Mouse (Mus musculus) layer of hippocampus, postnatal 10 days (tissue): Measurements from ENCODE around the gene Zkscan14. TPM values are rescaled to one million over a fixed set of nuclear protein-coding genes. Genes with fewer than 3 reads are reported as not detected.
"Not testable (repeated sequence)": the region's sequence is repeated elsewhere in the genome, so short reads cannot be mapped to it uniquely, and the experiment has no call there.

Experiments used
- DNase-seq, 2 experiments: peaks; one replicate each; pipeline ENCODE4 v3.0.0; 2021; ENCODE audit warnings: low spot score in 2 of 2
- long read RNA-seq: library from polyadenylated mRNA; stranded (forward); transcript quantifications from one replicate; pipeline ENCODE4 v2.0.0, GENCODE M21; 2023
- total RNA-seq, 2 experiments: library from RNA; stranded (reverse); gene quantifications; 2 replicates each; pipeline ENCODE4 v1.2.3; 2021

Gene Zkscan14
- total RNA-seq, result 1 to 10 TPM; 9.4 to 9.9 TPM
- long read RNA-seq, transcript Zkscan14-201 (3 exons, 1,967 nt), result major isoform, 5 of 6 reads
- long read RNA-seq, partial matches to known transcripts, result 0 of 6 reads
- long read RNA-seq, other reads (novel, unspliced or antisense), result 0 of 6 reads

- DNase-seq, result peak; percentile 59 to 69
These were observed at the start of gene Zkscan14 for GRCm38 (mm10) chr5:145201321-145201991. Gene Zkscan14, minus strand, starts transcription at chr5:145201868.

DNA sequence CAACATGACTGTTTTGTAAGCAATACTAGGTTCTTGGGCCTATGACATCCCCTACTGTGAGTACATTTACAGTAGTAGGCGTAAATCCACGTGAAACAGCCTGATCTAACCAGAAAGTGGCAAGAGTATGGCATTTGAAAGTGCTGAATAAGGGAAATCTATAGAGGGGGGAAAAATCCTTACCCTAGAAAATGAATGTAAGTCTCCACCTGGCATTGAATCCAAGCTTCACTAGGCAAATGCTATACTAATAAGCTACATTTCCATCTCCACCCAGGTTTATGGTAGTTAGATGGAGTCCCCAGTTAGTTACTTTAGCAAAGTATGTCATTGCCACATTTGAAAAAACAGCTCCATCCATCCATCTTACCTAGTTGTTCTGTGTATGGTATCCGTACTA lies 47.9 kb upstream of the Zkscan14 start:
- no peak for DNase-seq

DNA sequence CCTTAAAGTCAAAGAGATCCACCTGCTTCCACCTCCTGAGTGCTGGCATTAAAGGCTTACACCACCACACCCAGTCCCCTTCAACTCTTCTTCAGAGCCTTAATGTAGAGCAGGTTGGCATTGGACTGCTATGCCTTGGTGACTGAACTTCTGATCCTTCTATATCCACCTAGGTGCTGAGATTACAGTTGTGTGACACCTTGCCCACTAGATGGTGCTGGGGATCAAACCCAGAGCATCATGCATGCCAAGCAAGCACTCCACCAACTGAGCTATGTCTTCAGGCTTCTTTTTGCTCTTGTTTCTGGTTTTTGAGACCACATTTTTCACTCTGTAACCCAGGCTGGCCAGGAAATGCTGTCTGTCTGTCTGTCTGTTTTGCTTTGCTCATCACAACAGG lies 33.0 kb upstream of the Zkscan14 start:
- DNase-seq, result peak in 1 of 2 experiments; percentile 31

GRCm38 (mm10) chr5:145231893-145232411 lies 30.3 kb upstream of the Zkscan14 start:
- DNase-seq, result no peak

DNA sequence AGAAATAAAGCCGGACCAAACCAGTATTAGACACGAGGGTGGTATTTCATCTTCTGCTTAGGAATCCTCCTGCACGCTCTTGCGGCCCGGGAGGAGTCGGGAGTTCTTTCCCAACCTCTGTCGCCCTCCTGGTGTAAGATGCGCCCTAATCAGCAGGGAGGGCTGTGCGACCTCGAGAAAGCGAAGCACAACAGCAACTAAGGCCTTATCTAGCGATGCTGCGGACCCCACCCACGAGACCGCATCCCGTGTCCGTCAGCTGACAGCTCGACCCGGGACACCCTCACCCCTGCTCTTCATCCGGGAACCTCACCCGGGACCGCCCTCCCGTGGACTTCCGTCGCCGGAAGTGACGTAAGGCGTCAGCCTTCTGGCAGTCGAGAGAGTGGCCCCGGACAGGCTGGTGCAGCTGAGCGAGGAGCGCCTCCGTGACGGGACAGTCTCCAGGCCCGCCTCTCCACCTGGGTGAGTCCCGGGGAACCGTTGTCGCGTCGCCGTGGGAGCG lies 29.8 kb upstream of the Zkscan14 start, which contains the start of gene Zfp655:
Gene Zfp655 (plus strand): TSS at position 349 of the 505 bp plus-strand sequence.
- peak; percentile 97 to 98 for DNase-seq

DNA sequence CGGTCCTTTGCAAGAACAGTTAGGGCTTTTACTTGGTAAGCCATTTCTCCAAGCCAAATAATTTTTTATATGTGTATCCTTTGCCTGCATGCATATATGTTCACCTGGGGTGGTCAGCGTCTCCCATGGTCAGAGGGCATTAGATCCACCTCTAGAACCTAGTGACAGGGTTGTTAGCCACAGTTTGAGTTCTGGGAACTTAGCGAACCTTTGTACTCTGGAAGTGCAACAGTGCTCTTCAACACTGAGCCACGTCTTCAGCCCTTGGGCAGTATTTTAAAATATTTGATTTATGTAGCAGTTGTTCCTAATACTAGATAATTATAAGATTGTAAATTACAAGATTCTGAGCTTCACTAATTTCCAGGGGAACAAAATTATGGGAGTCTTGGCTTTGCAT lies 29.0 kb upstream of the Zkscan14 start:
- no peak for DNase-seq

GRCm38 (mm10) chr5:145229283-145229682 lies 27.6 kb upstream of the Zkscan14 start:
- DNase-seq, result not testable (repeated sequence)

GRCm38 (mm10) chr5:145226453-145226852 lies 24.8 kb upstream of the Zkscan14 start:
- no peak for DNase-seq

DNA sequence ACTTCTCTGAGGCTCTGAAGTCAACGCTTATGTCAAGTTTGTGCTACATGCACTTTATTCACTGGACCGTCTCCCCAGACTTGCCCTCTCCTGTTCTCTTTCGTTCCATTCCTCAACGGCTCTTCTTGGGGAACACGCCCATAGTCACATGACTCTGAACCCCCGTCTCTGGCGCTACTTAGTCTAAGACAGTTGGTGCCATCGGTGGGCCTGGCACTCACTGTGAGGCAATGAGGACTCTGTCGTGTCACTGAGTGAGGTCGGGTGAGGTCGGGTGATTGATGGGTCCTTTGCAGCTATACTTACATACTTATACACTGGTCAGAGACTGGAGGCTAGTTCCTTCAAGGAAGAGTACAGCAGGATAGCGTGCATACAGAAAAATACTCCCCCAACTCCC lies 21.7 kb upstream of the Zkscan14 start:
- no peak for DNase-seq

DNA sequence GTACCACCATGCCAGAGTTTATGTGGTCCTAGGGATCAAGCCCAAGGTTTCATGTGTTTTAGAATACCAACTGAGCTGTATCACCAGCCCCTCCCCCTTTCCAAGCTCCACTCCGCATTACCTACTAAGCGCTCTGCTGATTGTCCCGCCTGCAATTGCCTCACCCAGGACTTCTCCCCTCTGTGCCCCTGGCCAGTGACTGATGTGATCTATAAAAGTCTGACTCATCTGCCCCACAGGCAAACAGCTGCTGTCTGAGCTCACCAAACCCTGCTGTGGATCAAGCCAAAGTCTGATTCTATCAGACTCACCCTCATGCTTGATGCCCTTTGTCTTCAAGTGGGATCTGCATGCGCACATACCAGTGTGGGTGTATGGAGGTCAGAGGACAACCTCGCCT lies 21.2 kb upstream of the Zkscan14 start:
- DNase-seq, result no peak

DNA sequence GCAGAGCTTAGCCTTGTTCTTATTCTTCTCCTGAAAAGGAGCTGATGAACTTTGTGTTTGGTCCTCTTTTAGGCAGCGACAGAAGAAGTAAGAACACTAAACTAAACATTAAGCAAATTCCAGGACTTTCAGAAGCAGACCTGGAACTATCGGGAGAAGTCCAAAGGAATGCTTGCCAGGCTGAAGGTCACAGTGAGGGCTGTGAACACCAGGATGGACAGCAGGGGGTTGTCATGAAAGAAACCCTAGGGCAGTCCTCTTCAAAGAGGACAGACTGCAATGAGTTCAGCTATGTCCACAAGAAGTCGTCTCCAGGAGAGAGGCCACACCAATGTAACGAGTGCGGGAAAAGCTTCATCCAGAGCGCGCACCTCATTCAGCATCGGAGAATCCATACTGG lies 18.3 kb upstream of the Zkscan14 start:
- DNase-seq, result no peak

DNA sequence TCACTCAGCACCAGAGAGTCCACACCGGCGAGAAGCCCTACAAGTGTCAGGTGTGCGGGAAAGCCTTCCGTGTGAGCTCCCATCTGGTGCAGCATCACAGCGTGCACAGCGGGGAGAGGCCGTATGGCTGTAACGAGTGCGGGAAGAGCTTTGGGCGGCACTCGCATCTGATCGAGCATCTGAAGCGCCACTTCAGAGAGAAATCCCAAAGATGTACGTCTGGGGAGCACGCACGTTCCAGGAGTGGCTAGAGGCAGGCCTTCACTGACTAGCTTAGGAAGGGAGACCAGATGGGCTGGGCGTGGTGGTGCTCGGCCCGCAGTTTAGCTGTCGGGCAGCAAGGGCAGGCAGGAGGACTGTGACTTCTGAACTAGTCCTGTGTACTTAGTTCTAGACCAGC lies 17.0 kb upstream of the Zkscan14 start:
- DNase-seq, result no peak

GRCm38 (mm10) chr5:145218206-145218605 lies 16.5 kb upstream of the Zkscan14 start:
- no peak for DNase-seq

GRCm38 (mm10) chr5:145217746-145218145 lies 16.1 kb upstream of the Zkscan14 start:
- DNase-seq, result no peak

GRCm38 (mm10) chr5:145214679-145215078 lies 13.0 kb upstream of the Zkscan14 start:
- no peak for DNase-seq

- no peak for DNase-seq
These were observed 11.8 kb upstream of the Zkscan14 start for GRCm38 (mm10) chr5:145213505-145213904.

GRCm38 (mm10) chr5:145212216-145212615 lies 10.5 kb upstream of the Zkscan14 start:
- no peak for DNase-seq

- no peak for DNase-seq
These were observed 9.7 kb upstream of the Zkscan14 start for GRCm38 (mm10) chr5:145211340-145211739.

GRCm38 (mm10) chr5:145208391-145208790 lies 6.7 kb upstream of the Zkscan14 start:
- DNase-seq, result not testable (repeated sequence)

DNA sequence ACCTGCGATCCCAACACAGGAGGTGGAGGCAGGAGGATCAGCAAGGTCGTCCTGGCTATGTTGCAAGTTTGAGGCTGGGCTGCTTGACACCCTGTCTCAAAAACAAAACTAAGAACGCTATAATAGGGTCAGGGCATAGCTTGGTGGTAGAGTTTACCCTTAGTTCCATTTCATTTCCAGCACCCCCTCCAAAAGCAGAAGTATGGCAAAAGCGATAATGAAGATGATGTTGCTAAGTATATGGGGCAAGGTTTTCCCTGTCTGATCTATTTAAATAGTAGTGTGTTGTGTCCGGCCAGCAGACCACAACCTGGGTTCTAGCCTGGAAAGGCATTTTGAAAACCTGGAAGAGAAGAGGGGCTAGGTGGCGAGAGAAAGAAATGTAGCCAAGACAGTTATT lies 6.3 kb upstream of the Zkscan14 start:
- no peak for DNase-seq

GRCm38 (mm10) chr5:145207385-145207784 lies 5.7 kb upstream of the Zkscan14 start:
- no peak for DNase-seq

DNA sequence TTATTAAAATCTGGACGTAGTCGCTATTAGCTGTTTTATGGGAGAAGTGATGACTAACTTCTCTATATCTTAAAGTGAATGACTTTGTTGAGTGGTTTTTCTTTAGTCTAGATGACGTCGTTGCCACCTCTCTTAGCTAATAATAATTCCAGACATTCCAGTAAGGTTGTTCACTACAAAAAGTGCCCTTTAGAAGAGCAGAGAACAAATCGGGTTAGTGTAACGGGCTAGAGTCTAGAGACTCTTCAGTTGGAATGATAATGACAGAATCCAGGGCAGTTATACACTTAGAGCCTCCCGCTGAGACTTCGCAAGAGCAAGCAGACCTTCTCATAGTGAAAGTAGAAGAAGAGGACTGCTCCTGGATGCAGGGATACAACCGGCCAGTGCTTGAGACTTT lies 3.4 kb upstream of the Zkscan14 start:
- DNase-seq, result no peak
